Mouse (Mus musculus) midbrain, embryonic 16.5 days (tissue): ENCODE results near the gene Slc26a3. TPM values are rescaled to one million over a fixed set of nuclear protein-coding genes. Genes with fewer than 3 reads are reported as not detected.

Experiments used
- ATAC-seq: fragments of 200-750 bp; cut with Nextera tagmentation; 2 replicates; pipeline ENCODE4 v1.8.0; 2017; ENCODE audit warnings: moderate TSS enrichment
- H3K27ac ChIP-seq: fragments of 300-500 bp; sonication (generic); 2 replicates; pipeline ENCODE4 v1.5.1; 2014; ENCODE audit warnings: mild to moderate bottlenecking, low read length, mixed read lengths
- H3K27me3 ChIP-seq: fragments of 300-500 bp; sonication (generic); 2 replicates; pipeline ENCODE4 v1.6.1; 2014; ENCODE audit warnings: low read depth, low read length, mixed read lengths; ENCODE audit not compliant: control insufficient read depth, insufficient read depth
- H3K36me3 ChIP-seq: fragments of 300-500 bp; sonication (generic); 2 replicates; pipeline ENCODE4 v1.6.1; 2014; ENCODE audit warnings: mild to moderate bottlenecking, low read length, moderate library complexity, mixed read lengths; ENCODE audit not compliant: control insufficient read depth, insufficient read depth
- H3K4me1 ChIP-seq: fragments of 300-500 bp; sonication (generic); 2 replicates; pipeline ENCODE4 v1.6.1; 2014; ENCODE audit warnings: mild to moderate bottlenecking, low read length, mixed read lengths; ENCODE audit not compliant: control insufficient read depth, insufficient read depth
- H3K4me2 ChIP-seq: fragments of 300-500 bp; sonication (generic); 2 replicates; pipeline ENCODE4 v1.6.1; 2014; ENCODE audit warnings: mild to moderate bottlenecking, low read length, mixed read lengths
- H3K4me3 ChIP-seq: fragments of 300-500 bp; sonication (generic); 2 replicates; pipeline ENCODE4 v1.5.1; 2014; ENCODE audit warnings: low read depth, mild to moderate bottlenecking, low read length, moderate library complexity, mixed read lengths
- H3K9ac ChIP-seq: fragments of 300-500 bp; sonication (generic); 2 replicates; pipeline ENCODE4 v1.6.1; 2014; ENCODE audit warnings: low read depth, low read length, mixed read lengths
- H3K9me3 ChIP-seq: fragments of 300-500 bp; sonication (generic); replicated peaks from 2 replicates; pipeline ENCODE4 v1.6.1; 2014; ENCODE audit warnings: mild to moderate bottlenecking, low read length, mixed read lengths; ENCODE audit not compliant: control insufficient read depth, poor library complexity, severe bottlenecking
- WGBS: fragments of 180-500 bp; shearing (Covaris S2); extraction: QIAGEN DNeasy Blood & Tissue Kit; methylation state at CpG from one replicate; pipeline ENCODE4 v1.1.7; 2014; 5-methylcytosine and 5-hydroxymethylcytosine counted together
- polyA plus RNA-seq: library from polyadenylated mRNA; unstranded; fragments of >200 nt; fragmentation: Nextera tagmentation; extraction: Ambion mirVana; gene quantifications from 2 replicates; pipeline ENCODE4 v1.2.1, GENCODE M21; 2015

Slc26a3 gene
- polyA plus RNA-seq, 1 experiment from 2014 or later = 0.09 TPM

DNA sequence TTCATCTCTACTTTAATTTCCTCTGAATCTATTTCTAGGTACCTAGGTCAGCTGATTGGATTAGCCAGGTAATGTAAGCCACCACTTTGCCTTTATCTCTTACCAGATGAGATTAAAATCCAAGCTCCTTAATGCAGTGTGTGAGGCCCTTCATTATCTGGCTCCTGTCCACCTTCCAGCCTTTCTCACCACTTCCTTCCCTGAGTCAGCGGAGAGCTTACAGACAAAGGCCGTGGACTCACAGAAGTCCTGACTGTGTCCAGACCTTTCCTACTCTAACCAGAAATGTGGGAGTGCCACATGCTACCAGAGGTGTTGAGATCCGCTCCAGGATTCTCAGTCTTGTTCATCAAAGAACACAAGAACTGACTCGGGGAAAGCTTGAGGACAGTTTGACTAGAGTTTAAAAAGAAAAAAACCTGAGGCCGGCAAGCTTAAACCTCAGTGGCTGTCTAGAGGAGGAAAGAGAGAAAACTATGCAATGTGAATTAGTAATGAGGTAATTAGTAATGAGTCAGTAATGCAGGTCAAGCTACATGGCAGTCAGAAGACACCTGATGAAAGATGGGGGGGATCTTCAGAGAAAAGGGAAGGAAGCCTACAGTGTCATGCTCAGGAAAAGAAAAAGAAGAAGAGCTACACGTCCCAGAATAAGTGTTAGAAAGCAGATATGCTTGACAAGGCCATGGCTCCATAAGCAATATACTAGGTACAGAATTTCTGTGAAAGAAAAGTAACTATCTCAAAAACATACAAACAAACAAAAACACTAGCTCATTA lies 123.2 kb downstream of the Slc26a3 start:
- Histone ChIP-seq H3K4me3 (no peak overlapping the region), H3K9ac (no peak overlapping the region), H3K9me3 (no peaks in the 10 kb centered on the region), H3K4me2 (no peak overlapping the region), H3K4me1 (no peaks in the 10 kb centered on the region), H3K27ac (no peak overlapping the region), H3K27me3 (no peaks in the 10 kb centered on the region), H3K36me3 (no peaks in the 10 kb centered on the region)
- no peak for ATAC-seq
- WGBS = 76% methylated on average over 6 of the region's 6 CpGs

DNA sequence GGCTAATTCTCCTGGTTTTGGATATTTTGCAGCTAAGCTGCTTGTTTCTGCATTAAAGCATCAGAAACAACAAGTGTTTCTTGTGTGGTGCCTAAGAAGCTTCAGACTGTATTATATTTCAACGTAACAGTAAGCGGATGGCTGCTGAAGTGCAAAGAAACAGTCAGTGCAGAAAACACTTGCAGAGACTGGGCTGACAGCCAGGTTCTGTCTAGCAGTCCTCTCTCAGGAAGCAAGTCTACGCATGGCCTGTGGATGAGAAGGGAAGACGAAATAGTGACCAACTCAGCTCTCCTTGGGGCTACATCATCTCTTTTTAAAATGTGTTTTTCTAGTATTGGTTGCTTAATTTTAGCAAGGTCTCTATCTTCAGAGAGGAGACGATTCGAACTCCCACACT lies 129.4 kb downstream of the Slc26a3 start:
- WGBS = 75% methylated on average over 6 of the region's 6 CpGs
- no peaks in the 10 kb centered on the region for H3K9me3 ChIP-seq
- no peaks in the 10 kb centered on the region for H3K4me1 ChIP-seq

DNA sequence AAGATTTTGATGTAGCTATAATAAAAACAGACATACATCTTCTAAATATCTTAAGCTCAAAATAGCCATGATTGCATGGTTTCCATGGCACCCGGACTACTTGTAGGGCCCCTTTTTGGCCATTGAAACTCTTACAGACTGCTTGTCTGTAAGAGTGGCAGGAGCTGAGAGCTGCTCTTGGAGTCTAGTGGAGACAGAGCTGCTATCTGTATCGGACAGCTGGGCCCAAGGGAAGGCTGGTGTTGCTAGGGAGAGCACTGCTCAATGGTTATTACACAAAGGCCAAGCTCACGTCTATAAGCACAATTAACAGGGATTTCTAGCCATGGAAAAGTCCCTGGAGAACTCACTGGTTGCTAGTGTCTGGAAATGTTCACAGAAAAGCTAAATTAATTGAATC lies 130.7 kb downstream of the Slc26a3 start:
- ATAC-seq = no peak; the same call in 1 of the 2 replicates
- Histone ChIP-seq H3K27ac (no peak overlapping the region), H3K9ac (no peak overlapping the region), H3K4me2 (no peak overlapping the region), H3K9me3 (no peaks in the 10 kb centered on the region), H3K27me3 (no peaks in the 10 kb centered on the region), H3K4me1 (no peaks in the 10 kb centered on the region), H3K36me3 (no peaks in the 10 kb centered on the region), H3K4me3 (no peak overlapping the region)
- 52% methylated on average over 3 of the region's 3 CpGs for WGBS

More for the DNA sequence above, 129.4 kb downstream of the Slc26a3 start:
- ATAC-seq = no peak
- Histone ChIP-seq H3K36me3 (no peaks in the 10 kb centered on the region), H3K4me3 (no peak overlapping the region), H3K27ac (no peak overlapping the region), H3K27me3 (no peaks in the 10 kb centered on the region), H3K4me2 (no peak overlapping the region), H3K9ac (no peak overlapping the region)

Other genes starting within 250 kb of the Slc26a3 start
- not detected in 2 replicates for gene Gm6993, start 150.1 kb upstream of the Slc26a3 start, polyA plus RNA-seq
- 13.2 and 14.8 TPM in 2 replicates for gene Lamb1, start 125.6 kb upstream of the Slc26a3 start, polyA plus RNA-seq
- 122 and 132 TPM in 2 replicates for gene Dld, start 39.4 kb upstream of the Slc26a3 start, polyA plus RNA-seq
- gene Cbll1, start 108.7 kb downstream of the Slc26a3 start, polyA plus RNA-seq = 17.4 and 18.2 TPM in 2 replicates
- gene Slc26a4, start 169.1 kb downstream of the Slc26a3 start, polyA plus RNA-seq = 0.12 and 0.15 TPM in 2 replicates
- gene Bcap29, start 243.8 kb downstream of the Slc26a3 start, polyA plus RNA-seq = 26.9 and 27.8 TPM in 2 replicates